Mouse (Mus musculus): ENCODE results near the gene Gm6268.

GRCm38 (mm10) chrX:36352446-36352845 is 48.6 kb upstream of the Gm6268 start:
- no peak for TF ChIP-seq CTCF (IDR thresholded peaks at IDR 0.05; ENCODE audit: borderline replicate concordance, insufficient read depth, low read length)
- TF ChIP-seq POLR2A (IDR thresholded peaks at IDR 0.05; ENCODE audit: low read depth, low read length): no peak

Data from embryonic fibroblast, embryonic 13.5 days (primary cell).